Mouse (Mus musculus): Measurements from ENCODE around the gene Ppm1m.

- no peak for TF ChIP-seq POLR2A (IDR thresholded peaks at IDR 0.05; ENCODE audit: insufficient read length, low read depth)
- no peak for TF ChIP-seq TCF3 (IDR thresholded peaks at IDR 0.05; ENCODE audit: insufficient read length, low read depth)
- TF ChIP-seq TCF12 (IDR thresholded peaks at IDR 0.05; ENCODE audit: insufficient read depth, poor library complexity, severe bottlenecking): no peak
Observed at GRCm38 (mm10) chr9:106215341-106216125, 16.0 kb upstream of the Ppm1m start.

Measured in myocyte (in vitro differentiated cells).